Mouse (Mus musculus) forebrain, embryonic 16.5 days (tissue): ENCODE results near the gene Ptpn6. TPM values are rescaled to one million over a fixed set of nuclear protein-coding genes. Genes with fewer than 3 reads are reported as not detected.
"Not testable (repeated sequence)": the region's sequence is repeated elsewhere in the genome, so short reads cannot be mapped to it uniquely, and the experiment has no call there.

ENCODE experiments used
- ATAC-seq: fragments of 200-750 bp; cut with Nextera tagmentation; 2 replicates; pipeline ENCODE4 v1.8.0; 2017; ENCODE audit warnings: mild to moderate bottlenecking, moderate library complexity
- H3K27ac ChIP-seq: fragments of 300-500 bp; sonication (generic); 2 replicates; pipeline ENCODE4 v1.5.1; 2014; ENCODE audit warnings: low read length, control low read depth
- H3K27me3 ChIP-seq: fragments of 300-500 bp; sonication (generic); replicated peaks from 2 replicates; pipeline ENCODE4 v1.6.1; 2014; ENCODE audit warnings: low read length; ENCODE audit not compliant: control insufficient read depth, insufficient read depth
- H3K36me3 ChIP-seq: fragments of 300-500 bp; sonication (generic); 2 replicates; pipeline ENCODE4 v1.6.1; 2014; ENCODE audit not compliant: control insufficient read depth, insufficient read depth
- H3K4me1 ChIP-seq: fragments of 300-500 bp; sonication (generic); replicated peaks from 2 replicates; pipeline ENCODE4 v1.6.1; 2014; ENCODE audit warnings: low read length; ENCODE audit not compliant: control insufficient read depth, insufficient read depth
- H3K4me2 ChIP-seq: fragments of 300-500 bp; sonication (generic); 2 replicates; pipeline ENCODE4 v1.6.1; 2014; ENCODE audit warnings: mild to moderate bottlenecking, low read length, control low read depth
- H3K4me3 ChIP-seq: fragments of 300-500 bp; sonication (generic); replicated peaks from 2 replicates; pipeline ENCODE4 v1.5.1; 2014; ENCODE audit warnings: mild to moderate bottlenecking, low read length, control low read depth
- H3K9ac ChIP-seq: fragments of 300-500 bp; sonication (generic); replicated peaks from 2 replicates; pipeline ENCODE4 v1.6.1; 2014; ENCODE audit warnings: low read depth, low read length, control low read depth
- H3K9me3 ChIP-seq: fragments of 300-500 bp; sonication (generic); 2 replicates; pipeline ENCODE4 v1.6.1; 2016; ENCODE audit warnings: low read length; ENCODE audit not compliant: control insufficient read depth
- WGBS: fragments of 180-500 bp; shearing (Covaris S2); extraction: QIAGEN DNeasy Blood & Tissue Kit; methylation state at CpG from one replicate; pipeline ENCODE4 v1.1.7; 2014; 5-methylcytosine and 5-hydroxymethylcytosine counted together
- polyA plus RNA-seq: library from polyadenylated mRNA; unstranded; fragments of >200 nt; fragmentation: Nextera tagmentation; extraction: Ambion mirVana; gene quantifications from 2 replicates; pipeline ENCODE4 v1.2.1, GENCODE M21; 2015

The Ptpn6 gene
- polyA plus RNA-seq, 1 experiment from 2014 or later = 3.3 TPM

GRCm38 (mm10) chr6:124694166-124694955 lies 44.2 kb downstream of the Ptpn6 start:
- no peak overlapping the region for H3K4me2 ChIP-seq
- ATAC-seq = peak; percentile 88
- WGBS = 66% methylated on average over 15 of the region's 15 CpGs
- peaks cover 9% of the 10 kb centered on the region for H3K4me1 ChIP-seq
- no peak overlapping the region; the same call in 1 of the 2 replicates for H3K9ac ChIP-seq
- no peaks in the 10 kb centered on the region for H3K9me3 ChIP-seq
- H3K27ac ChIP-seq = peak overlapping the region; percentile 52
- no peaks in the 10 kb centered on the region for H3K27me3 ChIP-seq
- no peak overlapping the region for H3K4me3 ChIP-seq
- peaks cover 2% of the 10 kb centered on the region; the same call in 1 of the 2 replicates for H3K36me3 ChIP-seq

- WGBS = 83% methylated on average over 15 of the region's 15 CpGs
- Histone ChIP-seq H3K27me3 (no peaks in the 10 kb centered on the region), H3K4me2 (no peak overlapping the region), H3K36me3 (no peaks in the 10 kb centered on the region), H3K4me1 (peaks cover 9% of the 10 kb centered on the region), H3K4me3 (no peak overlapping the region), H3K9ac (no peak overlapping the region), H3K9me3 (no peaks in the 10 kb centered on the region), H3K27ac (no peak overlapping the region)
- no peak for ATAC-seq
These were observed 45.1 kb downstream of the Ptpn6 start for GRCm38 (mm10) chr6:124693243-124693981.

GRCm38 (mm10) chr6:124690517-124690916 lies 48.0 kb downstream of the Ptpn6 start:
- Histone ChIP-seq H3K4me3 (no peak overlapping the region), H3K9ac (no peak overlapping the region), H3K4me1 (peaks cover 9% of the 10 kb centered on the region), H3K27ac (no peak overlapping the region), H3K4me2 (no peak overlapping the region), H3K36me3 (no peaks in the 10 kb centered on the region), H3K9me3 (no peaks in the 10 kb centered on the region), H3K27me3 (no peaks in the 10 kb centered on the region)
- no peak for ATAC-seq
- WGBS = 94% methylated on average over 3 of the region's 3 CpGs

GRCm38 (mm10) chr6:124689011-124689410 lies 49.5 kb downstream of the Ptpn6 start:
- H3K4me1 ChIP-seq = peaks cover 2% of the 10 kb centered on the region
- no peak overlapping the region for H3K4me2 ChIP-seq
- H3K36me3 ChIP-seq = no peaks in the 10 kb centered on the region
- H3K9ac ChIP-seq = no peak overlapping the region
- no peak overlapping the region for H3K4me3 ChIP-seq
- ATAC-seq = no peak
- 95% methylated on average over 3 of the region's 3 CpGs for WGBS
- H3K9me3 ChIP-seq = no peaks in the 10 kb centered on the region
- H3K27ac ChIP-seq = no peak overlapping the region
- H3K27me3 ChIP-seq = no peaks in the 10 kb centered on the region

- Histone ChIP-seq H3K4me2 (no peak overlapping the region), H3K27me3 (no peaks in the 10 kb centered on the region), H3K27ac (no peak overlapping the region), H3K4me3 (no peak overlapping the region), H3K4me1 (no peaks in the 10 kb centered on the region), H3K9me3 (no peaks in the 10 kb centered on the region), H3K9ac (no peak overlapping the region), H3K36me3 (no peaks in the 10 kb centered on the region)
- WGBS = 90% methylated on average over 8 of the region's 8 CpGs
- ATAC-seq = no peak
These were observed 50.3 kb downstream of the Ptpn6 start for GRCm38 (mm10) chr6:124688151-124688758.

- H3K9ac ChIP-seq, H3K27ac ChIP-seq, H3K4me1 ChIP-seq, H3K36me3 ChIP-seq, H3K9me3 ChIP-seq, H3K4me2 ChIP-seq, H3K27me3 ChIP-seq, H3K4me3 ChIP-seq, ATAC-seq: not testable (repeated sequence)
- WGBS = 90% methylated on average over 1 of the region's 1 CpGs
These were observed 51.9 kb downstream of the Ptpn6 start for GRCm38 (mm10) chr6:124686644-124687043.

- Histone ChIP-seq H3K4me1 (no peaks in the 10 kb centered on the region), H3K4me2 (no peak overlapping the region), H3K9me3 (no peaks in the 10 kb centered on the region), H3K27me3 (no peaks in the 10 kb centered on the region), H3K36me3 (no peaks in the 10 kb centered on the region), H3K27ac (no peak overlapping the region), H3K4me3 (no peak overlapping the region), H3K9ac (no peak overlapping the region)
- WGBS = 90% methylated on average over 12 of the region's 12 CpGs
- no peak for ATAC-seq
These were observed 52.7 kb downstream of the Ptpn6 start for GRCm38 (mm10) chr6:124685606-124686386.

- WGBS = 91% methylated on average over 14 of the region's 14 CpGs
- H3K27me3 ChIP-seq = no peaks in the 10 kb centered on the region
- ATAC-seq = no peak
- H3K4me1 ChIP-seq = no peaks in the 10 kb centered on the region
- no peak overlapping the region for H3K4me2 ChIP-seq
- H3K36me3 ChIP-seq = no peaks in the 10 kb centered on the region
- no peak overlapping the region for H3K9ac ChIP-seq
- H3K4me3 ChIP-seq = no peak overlapping the region
- no peak overlapping the region for H3K27ac ChIP-seq
- no peaks in the 10 kb centered on the region for H3K9me3 ChIP-seq
These were observed 54.7 kb downstream of the Ptpn6 start for GRCm38 (mm10) chr6:124683591-124684417.
